Mouse (Mus musculus) T-helper 1 cell (primary cell): ENCODE results near the gene Smim11.

Experiments used
- in situ Hi-C: fragments of 300-600 bp; cut with MboI, MseI; formaldehyde crosslinking; loops from one replicate; pipeline ENCODE4 v1.15.1; 2025; ENCODE audit warnings: high pct_unique_total_duplicates

The Smim11 gene

GRCm38 (mm10) chr16:92319353-92320109 lies 18.4 kb downstream of the Smim11 start:
- in situ Hi-C loops, result no loop called here

GRCm38 (mm10) chr16:92320361-92320760 lies 19.3 kb downstream of the Smim11 start:
- in situ Hi-C loops, result no loop called here

DNA sequence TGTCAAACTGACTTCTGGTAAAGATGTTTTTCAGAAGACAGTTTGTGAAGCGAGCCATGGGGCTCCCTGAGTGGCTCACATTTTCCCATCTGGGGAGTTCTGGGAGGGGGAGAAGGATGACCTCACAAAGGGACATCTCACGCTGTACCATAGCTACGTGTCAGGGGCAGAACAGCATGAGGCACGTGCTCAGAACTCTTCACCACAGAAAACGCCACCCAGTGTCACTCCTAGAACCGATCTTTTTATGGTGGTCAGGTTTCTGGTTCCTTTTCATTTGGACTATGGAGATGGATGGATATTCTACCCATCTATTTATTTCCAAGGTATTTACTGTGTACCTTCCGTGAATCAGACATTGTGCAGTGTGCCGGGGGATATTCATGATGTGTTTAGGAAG lies 20.3 kb downstream of the Smim11 start, which contains the start of gene Fam243:
Fam243 (minus strand) TSS at position 101 of the 400 bp plus-strand sequence.
- in situ Hi-C loops, result no loop called here

- in situ Hi-C loops, result no loop called here
These were observed 23.4 kb downstream of the Smim11 start for GRCm38 (mm10) chr16:92324309-92325061.

DNA sequence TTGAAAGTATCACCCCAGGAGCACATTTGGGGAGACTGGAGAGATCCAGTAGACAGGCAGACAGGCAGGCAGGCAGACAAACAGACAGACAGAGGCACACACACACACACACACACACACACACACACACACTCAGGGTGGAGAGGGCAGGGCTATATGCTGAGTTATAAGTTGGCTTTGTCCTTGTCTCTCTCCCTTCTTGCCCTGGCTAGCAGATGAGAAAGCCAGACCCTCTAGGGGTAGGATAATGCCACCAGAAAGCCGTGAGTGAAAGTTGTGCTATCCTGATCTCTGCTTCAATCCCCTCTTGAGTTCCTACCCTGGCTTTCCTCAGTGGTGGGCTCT lies 23.9 kb downstream of the Smim11 start:
- in situ Hi-C loops, result no loop called here

- in situ Hi-C loops, result no loop called here
These were observed 26.8 kb downstream of the Smim11 start for GRCm38 (mm10) chr16:92327911-92328310.

DNA sequence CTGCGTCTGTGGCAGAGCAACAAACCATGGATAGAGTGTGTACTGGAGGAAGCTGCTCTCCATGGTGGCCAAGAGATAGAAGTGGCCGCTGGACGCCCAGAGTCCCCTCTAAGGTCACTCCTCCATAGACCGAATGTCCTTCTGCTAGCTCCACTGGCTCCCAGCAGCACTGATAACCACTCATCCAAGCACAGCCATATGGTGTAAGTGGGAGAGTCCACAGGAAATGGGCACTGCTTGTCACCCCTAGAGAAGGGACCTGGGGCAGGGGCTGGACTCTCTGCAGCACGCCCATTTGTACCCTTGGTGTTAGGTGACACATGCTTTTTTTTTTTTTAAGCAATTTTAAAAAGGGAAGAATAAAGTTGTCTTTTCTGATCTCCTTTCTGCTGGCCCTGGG lies 29.9 kb downstream of the Smim11 start:
- in situ Hi-C loops, result loop anchor here (10.0 kb wide), 2 partner anchors 124 to 1154 kb away; no protein-coding TSS in a partner anchor

DNA sequence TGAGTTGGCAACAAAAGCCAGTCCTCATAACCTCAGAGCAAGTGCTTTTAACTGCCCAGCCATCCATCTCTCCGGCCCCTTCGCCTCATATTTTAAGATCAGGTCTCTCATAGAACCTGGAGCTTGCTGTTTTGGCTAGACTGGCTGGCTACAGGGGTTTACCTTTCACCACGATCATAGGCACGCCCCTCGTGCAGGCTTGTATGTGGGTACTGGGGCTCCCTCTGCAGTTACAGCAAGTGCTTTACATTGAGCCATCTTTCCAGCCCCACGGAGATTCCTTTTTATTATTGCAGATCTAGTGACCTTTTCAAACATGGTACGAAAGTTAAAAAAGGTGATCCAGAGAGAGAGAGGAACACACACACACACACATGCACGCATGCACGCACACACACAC lies 33.5 kb downstream of the Smim11 start:
- in situ Hi-C loops, result loop anchor here (10.0 kb wide), 2 partner anchors 120 to 1150 kb away; no protein-coding TSS in a partner anchor

DNA sequence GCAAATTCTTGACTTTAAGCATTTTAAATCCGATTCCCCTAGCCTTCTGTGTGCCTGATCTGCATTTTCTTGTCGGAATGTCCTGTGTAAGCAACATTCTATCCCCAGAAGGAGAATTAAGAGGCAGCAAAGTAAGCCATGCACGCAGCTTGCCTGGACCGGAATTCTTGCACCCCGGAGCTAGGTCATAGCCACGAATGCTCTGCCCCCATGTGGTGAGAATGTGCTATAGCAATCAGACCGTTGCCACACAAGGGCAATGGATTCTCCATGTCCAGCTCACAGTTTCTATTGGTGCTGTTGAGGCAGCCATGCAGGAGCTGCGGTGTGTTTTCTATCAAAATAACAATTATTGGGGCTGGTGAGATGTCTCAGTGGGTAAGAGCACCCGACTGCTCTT lies 35.2 kb downstream of the Smim11 start:
- in situ Hi-C loops, result loop anchor here (10.0 kb wide), 2 partner anchors 119 to 1149 kb away; no protein-coding TSS in a partner anchor

GRCm38 (mm10) chr16:92340612-92341511 lies 39.8 kb downstream of the Smim11 start:
- in situ Hi-C loops, result no loop called here

DNA sequence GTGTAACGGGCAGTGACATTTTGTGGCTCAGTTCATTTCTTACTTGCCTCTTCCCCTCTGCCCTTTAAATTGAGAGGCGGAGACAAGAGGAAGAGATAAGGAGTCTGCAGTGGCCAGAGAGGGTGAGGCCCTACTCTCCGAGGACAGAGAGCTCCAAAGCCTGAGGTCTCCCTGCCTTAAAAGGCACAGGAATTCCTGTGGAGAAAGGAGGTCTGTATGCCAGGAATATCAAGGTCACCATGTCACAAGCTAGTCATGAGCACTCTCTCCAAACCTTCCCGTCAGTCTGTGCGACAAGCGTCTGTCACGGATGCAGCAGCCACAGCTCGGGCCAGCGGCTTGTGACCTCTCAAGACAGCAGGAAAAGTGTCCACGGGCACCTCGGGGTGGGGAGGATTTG lies 44.1 kb downstream of the Smim11 start:
- in situ Hi-C loops, result no loop called here

DNA sequence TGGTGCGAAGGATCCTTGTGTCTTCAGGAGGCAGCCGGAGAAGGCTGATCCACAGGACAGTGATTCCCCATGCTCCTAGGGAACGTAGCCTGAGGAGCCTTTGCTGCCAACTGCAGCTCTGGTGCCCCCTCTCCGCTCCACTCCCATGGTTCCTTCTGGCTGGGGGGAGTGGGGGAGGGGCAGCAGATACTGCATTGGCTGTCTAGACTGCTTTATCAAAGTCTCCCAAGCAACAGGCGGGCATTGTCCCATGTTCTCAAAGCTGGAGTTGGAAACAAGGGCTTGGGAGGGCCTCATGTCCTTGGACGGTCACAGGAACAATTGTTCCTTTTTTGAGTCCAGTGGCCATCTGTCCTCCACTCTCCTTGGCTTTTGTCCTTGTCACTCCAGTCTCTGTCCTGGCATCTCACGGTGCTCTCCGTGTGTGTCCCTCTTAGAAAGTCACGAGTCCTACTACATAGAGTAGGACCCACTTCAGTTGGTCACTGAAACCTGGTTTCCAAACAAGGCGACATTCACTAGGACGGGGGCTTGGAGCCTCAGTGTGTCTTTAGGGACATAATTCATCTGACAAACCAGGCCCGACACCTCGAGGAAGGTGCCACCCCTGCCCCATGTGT lies 45.3 kb downstream of the Smim11 start:
- in situ Hi-C loops, result no loop called here

DNA sequence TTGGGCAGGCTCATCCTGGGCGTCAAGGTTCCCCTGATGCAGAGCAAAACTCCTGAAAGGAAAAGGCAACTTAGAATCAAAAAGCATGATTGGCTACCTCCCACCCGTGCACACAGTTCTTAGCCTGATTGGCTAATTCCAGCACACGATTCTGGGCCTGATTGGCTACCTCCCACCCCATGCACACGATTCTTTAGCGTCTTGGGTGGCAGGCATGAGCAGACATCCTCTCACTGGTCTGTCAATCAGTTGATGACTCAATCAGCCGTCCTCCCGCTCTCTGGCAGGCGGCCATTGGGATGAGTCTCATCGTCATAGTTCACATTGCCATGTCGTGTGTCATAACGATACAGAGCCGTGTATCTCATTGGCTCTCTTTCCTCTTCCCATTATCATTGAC lies 47.9 kb downstream of the Smim11 start:
- in situ Hi-C loops, result no loop called here

GRCm38 (mm10) chr16:92353295-92353694 lies 52.2 kb downstream of the Smim11 start:
- in situ Hi-C loops, result loop anchor here (10.0 kb wide), 1 partner anchor 1592 kb away; no protein-coding TSS in a partner anchor

- in situ Hi-C loops, result loop anchor here (10.0 kb wide), 1 partner anchor 1591 kb away; no protein-coding TSS in a partner anchor
These were observed 52.8 kb downstream of the Smim11 start for GRCm38 (mm10) chr16:92353897-92354296.

DNA sequence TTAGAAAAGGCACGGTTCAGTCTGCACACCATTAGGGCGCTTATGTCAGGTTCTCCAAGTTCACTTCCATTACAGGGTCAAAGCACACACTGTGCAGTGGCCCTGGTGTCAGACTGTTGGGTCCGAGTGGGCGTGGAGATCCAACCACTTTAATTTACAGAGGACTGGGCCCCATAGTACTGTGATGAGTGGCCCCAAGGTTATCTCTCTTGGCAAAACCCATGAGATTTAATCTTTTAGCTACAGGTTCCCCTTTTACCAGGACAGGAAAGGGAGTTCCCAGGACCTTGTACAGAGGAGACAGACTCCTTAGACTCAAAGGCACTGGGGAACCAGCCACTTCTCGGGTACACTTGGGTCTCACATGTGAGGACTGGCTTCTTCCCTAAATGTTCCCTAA lies 54.3 kb downstream of the Smim11 start:
- in situ Hi-C loops, result loop anchor here (10.0 kb wide), 1 partner anchor 1589 kb away; no protein-coding TSS in a partner anchor

GRCm38 (mm10) chr16:92355982-92356381 lies 54.9 kb downstream of the Smim11 start:
- in situ Hi-C loops, result loop anchor here (10.0 kb wide), 1 partner anchor 1589 kb away; no protein-coding TSS in a partner anchor

- in situ Hi-C loops, result loop anchor here (10.0 kb wide), 1 partner anchor 1588 kb away; no protein-coding TSS in a partner anchor
These were observed 55.9 kb downstream of the Smim11 start for GRCm38 (mm10) chr16:92357023-92357422.

- in situ Hi-C loops, result loop anchor here (10.0 kb wide), 1 partner anchor 1587 kb away; no protein-coding TSS in a partner anchor
These were observed 56.5 kb downstream of the Smim11 start for GRCm38 (mm10) chr16:92357566-92357965.

- in situ Hi-C loops, result loop anchor here (10.0 kb wide), 1 partner anchor 1586 kb away; no protein-coding TSS in a partner anchor
These were observed 57.6 kb downstream of the Smim11 start for GRCm38 (mm10) chr16:92358734-92359133.

DNA sequence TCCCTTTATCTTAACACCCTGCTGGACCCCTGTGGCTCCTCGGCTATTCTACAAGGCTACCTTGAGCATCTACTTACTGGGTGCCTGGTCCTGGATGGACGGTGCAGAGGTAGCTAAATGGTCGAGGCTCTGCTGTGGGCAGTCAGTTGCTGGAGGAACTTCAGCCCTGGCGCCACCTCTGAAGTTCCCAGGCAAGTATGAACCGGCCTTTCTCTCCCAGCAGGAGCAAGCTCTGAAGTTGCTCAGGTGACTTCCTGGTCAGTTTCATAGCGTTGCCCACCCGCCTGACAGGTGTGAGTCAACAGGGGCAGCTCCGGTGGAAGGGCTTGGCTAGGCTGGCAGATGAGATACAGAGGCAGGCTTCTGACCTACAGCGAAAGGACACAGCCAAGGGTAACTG lies 58.1 kb downstream of the Smim11 start, which contains the start of gene Kcne1:
Kcne1 (minus strand) TSS at position 240 of the 400 bp plus-strand sequence.
- in situ Hi-C loops, result loop anchor here (10.0 kb wide), 1 partner anchor 1586 kb away; no protein-coding TSS in a partner anchor
